Mouse (Mus musculus): ENCODE data around the gene Id1. TPM values are rescaled to one million over a fixed set of nuclear protein-coding genes. Genes with fewer than 3 reads are reported as not detected.
A peak's percentile ranks its signal among the peaks of the same experiment; 100 is the strongest.

Gene Id1
- total RNA-seq, 1 experiment from 2014 or later, result 19.4 TPM

DNA sequence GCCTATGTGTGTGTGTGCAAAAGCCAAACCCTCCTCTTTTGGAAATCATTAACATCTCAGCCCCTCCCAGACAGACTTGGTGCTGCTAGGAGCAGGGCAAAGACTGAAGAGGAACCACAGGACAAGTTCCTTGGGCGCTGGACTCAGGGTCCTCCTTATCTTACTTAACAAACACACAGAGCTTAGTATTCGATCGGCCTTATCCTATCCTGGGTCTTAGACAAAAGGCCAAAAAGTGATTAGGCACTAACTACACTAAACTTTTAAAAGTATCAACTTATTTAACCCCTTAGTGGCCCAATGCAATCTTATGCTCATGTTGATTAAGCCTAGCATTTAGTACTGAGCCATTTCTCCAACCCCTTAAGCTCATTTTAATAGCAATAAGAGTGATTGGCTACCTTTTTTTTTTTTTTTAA, 3.8 kb downstream of the Id1 start:
- ATAC-seq (ENCODE audit: extremely low read depth, insufficient number of reproducible peaks, low FRiP score, poor library complexity, severe bottlenecking), result no peak

GRCm38 (mm10) chr2:152740490-152740889, 4.4 kb downstream of the Id1 start:
- no peak for ATAC-seq (ENCODE audit: extremely low read depth, insufficient number of reproducible peaks, low FRiP score, poor library complexity, severe bottlenecking)

- ATAC-seq (ENCODE audit: extremely low read depth, insufficient number of reproducible peaks, low FRiP score, poor library complexity, severe bottlenecking), result peak; percentile 58
These were observed 5.3 kb downstream of the Id1 start for GRCm38 (mm10) chr2:152741153-152742041.

- peak; percentile 48 for ATAC-seq (ENCODE audit: extremely low read depth, insufficient number of reproducible peaks, low FRiP score, poor library complexity, severe bottlenecking)
These were observed 6.4 kb downstream of the Id1 start for GRCm38 (mm10) chr2:152742435-152742834.

DNA sequence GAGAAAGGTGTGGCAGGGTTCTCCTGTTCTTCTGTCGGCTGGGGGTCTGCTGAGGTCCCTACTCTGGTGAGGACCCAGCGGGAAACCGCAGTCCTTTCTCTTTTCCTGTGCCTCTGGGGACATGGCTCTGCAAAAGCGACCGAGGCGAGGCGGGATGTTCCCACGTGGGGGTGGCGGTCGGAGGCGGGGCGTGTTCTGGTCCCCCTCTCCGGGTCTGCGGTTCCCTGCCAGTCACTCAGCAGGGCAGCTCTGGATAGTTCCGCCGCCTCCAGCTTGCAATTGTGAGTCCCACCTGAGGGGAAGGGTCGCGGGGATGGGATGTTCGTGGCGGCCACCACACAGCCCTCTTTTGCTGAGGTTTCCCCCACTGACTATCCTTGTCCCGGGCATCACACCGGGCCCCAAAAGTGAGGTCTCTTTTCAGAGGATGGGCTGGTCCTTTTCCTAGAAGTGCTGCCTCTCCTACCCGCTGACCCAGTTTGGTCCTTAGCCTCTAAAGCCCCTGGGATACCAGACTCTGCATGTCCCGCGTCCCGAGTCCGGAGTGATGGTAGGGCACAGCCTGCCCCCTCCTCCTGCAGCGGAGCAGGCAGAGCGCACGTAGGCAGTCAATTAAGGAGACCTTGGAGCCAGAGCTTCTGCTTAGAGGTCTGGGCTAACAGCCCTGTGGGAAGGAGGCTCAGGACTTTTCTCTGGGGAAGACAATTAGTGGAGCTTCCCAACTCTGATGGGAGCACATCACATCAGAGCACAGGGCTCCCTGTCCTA, 18.1 kb downstream of the Id1 start, which contains the start of gene Cox4i2:
Gene Cox4i2, plus strand, starts transcription at position 230 of the 768 bp plus-strand sequence.
- no peak for ATAC-seq (ENCODE audit: extremely low read depth, insufficient number of reproducible peaks, low FRiP score, poor library complexity, severe bottlenecking)

DNA sequence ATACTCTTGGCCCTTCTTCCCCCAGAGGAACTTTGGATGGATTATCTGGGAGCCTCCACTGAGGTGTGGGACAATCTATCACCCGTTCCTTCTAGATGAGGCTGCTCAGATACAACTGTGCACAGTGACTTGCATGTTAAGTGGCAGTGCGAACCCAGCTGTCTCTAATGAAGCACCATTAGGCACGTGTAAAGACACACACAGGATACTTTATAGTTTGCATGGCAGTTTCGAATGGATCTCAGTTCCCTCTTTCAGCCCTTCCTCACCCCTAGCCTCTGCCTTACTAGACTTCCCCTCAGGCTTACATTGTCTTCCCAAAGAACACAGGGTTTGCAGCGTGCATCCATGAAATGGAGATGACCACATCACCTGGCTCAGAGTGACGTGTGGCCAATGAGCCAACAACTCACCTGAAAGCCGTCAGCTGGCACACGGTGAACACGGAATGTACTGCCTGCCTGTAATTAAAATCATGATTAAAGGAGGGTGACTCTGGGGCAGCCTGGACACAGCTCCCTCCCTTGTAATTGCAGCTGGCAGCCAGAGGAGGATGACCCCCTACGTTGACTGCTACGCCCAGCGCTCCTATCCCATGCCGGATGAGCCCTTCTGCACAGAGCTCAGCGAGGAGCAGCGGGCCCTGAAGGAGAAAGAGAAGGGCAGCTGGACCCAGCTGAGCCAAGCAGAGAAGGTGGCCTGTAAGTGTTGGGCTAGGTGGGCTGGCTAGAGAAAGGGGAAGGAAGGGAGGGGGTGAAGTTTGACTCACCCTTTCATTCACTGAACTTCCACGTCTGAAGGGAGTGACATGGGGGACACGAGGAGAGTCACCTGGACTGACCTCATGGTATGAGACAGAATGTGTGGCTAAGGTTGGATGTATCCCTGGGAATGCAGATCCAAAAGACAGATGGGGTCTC, 20.7 kb downstream of the Id1 start:
- ATAC-seq (ENCODE audit: extremely low read depth, insufficient number of reproducible peaks, low FRiP score, poor library complexity, severe bottlenecking), result no peak

GRCm38 (mm10) chr2:152757478-152757877, 21.4 kb downstream of the Id1 start:
- ATAC-seq (ENCODE audit: extremely low read depth, insufficient number of reproducible peaks, low FRiP score, poor library complexity, severe bottlenecking), result no peak

GRCm38 (mm10) chr2:152758351-152758750, 22.3 kb downstream of the Id1 start:
- ATAC-seq (ENCODE audit: extremely low read depth, insufficient number of reproducible peaks, low FRiP score, poor library complexity, severe bottlenecking), result no peak

DNA sequence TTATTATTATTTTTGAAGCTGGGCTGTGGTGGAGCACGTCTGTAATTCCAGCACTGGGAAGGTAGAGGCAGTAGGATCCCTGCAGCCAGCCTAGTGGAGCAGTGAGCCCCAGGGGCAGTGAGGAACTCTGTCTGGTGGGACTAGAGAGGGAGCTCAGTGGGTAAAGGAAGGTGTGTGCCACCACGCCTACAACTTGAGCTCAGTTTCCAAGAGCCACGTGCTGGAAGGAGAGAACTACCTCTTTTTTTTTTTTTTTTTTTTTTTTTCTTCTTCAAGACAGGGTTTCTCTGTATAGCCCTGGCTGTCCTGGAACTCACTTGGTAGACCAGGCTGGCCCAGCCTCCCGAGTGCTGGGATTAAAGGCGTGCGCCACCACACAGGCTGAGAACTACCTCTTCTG, 27.3 kb downstream of the Id1 start:
- no peak for ATAC-seq (ENCODE audit: extremely low read depth, insufficient number of reproducible peaks, low FRiP score, poor library complexity, severe bottlenecking)

DNA sequence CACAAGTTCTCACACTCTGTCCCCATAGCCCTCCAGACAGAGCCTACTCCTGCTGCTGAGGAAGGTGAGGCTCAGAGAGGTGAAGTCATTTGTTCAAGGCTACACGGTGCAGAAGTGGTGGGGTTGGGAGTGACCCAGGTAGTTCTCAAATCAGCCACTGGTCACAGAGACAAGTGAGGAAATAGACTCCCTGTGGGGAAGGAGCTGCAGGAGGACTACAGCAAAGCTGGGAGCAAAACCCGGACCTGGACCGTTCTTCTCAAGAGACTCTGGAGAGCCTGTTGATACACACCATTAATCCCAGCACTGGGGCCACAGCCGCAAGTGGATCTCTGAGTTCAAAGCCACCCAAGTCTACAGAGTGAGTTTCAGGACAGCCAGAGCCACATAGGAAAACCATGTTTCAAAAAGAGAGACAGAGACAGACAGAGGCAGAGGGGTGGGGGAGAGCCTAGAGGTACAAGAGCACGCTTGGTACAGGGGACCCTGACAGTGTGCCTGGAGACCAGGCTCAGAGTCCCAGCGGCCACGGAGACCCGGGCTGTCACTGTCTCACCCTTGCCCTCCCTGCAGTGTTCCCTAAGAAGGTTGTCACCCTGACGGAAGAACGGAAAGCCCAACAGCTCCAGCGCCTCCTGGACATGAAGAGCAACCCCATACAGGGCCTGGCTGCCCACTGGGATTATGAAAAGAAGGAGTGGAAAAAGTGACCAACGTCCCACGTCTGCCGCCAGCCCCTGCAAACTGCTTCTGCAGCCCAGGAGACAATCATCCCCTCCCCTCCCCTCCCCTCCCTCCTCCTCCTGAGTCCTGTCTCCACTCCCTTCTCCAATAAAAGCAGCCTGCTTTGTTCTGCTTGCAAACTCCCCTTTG, 28.4 kb downstream of the Id1 start:
- no peak for ATAC-seq (ENCODE audit: extremely low read depth, insufficient number of reproducible peaks, low FRiP score, poor library complexity, severe bottlenecking)

DNA sequence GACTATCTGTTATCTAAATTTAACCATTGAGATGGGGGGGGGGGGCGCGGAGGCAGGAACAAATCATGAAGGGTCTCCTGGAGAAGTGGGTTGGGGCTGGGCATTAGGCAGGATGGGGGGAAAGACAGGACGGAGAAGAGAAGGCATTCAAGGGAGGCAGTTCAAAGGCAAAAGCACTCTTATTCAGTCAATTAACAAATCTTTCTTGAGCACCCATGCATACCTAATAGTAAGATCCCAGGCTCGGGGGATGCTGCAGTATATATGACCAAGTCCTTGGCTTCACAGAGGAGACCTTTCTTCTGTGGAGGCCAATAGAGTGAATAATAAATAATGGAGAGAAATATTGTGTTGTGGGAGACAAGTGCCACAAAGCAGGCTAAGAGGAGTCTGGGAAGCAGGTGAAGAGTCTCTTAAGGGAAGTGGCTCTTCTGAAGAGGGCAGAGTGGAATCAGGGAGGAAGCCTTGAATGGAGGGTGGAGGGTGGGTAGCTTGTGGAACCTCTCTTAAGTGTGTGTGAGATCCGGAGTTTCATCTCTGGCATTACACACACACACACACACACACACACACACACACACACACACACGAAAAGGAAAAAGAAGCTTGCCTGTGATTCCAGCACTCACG, 29.1 kb downstream of the Id1 start:
- ATAC-seq (ENCODE audit: extremely low read depth, insufficient number of reproducible peaks, low FRiP score, poor library complexity, severe bottlenecking), result no peak

DNA sequence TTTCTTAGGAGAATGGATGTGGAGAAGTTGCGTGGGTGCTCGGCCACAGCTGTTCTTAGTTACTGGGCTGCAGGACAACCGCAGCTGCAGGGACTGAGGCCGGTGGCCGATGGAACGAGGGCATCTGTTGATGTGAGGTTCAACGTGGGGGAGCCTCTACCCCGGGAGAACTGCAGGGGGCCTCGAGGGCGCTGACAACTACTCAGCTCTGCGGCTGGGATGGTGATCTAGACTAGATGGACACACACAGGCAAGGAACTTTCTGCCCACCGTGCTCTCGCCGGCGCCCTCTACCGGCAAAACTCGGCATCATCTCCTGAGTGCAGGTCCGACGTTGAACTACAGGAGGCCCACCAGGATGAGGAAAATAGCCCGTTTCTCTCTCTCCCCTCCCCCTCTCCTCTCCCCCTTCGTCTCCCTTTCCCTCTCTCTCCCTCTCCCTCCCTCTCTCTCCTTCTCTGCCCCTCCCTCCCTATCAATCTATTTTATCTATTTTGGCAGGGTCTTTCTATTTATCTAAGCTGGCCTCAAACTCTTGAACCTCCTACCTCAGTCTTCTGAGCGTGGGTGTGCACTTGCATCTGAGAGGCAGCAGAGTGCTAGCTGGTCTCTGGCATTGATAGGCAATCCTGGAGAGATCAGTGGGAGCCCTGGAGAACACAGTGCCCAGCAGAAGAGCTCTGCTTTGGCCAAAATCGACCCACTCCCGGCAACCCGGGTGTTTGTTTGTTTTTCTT, 30.5 kb downstream of the Id1 start:
- ATAC-seq (ENCODE audit: extremely low read depth, insufficient number of reproducible peaks, low FRiP score, poor library complexity, severe bottlenecking), result peak; percentile 89

DNA sequence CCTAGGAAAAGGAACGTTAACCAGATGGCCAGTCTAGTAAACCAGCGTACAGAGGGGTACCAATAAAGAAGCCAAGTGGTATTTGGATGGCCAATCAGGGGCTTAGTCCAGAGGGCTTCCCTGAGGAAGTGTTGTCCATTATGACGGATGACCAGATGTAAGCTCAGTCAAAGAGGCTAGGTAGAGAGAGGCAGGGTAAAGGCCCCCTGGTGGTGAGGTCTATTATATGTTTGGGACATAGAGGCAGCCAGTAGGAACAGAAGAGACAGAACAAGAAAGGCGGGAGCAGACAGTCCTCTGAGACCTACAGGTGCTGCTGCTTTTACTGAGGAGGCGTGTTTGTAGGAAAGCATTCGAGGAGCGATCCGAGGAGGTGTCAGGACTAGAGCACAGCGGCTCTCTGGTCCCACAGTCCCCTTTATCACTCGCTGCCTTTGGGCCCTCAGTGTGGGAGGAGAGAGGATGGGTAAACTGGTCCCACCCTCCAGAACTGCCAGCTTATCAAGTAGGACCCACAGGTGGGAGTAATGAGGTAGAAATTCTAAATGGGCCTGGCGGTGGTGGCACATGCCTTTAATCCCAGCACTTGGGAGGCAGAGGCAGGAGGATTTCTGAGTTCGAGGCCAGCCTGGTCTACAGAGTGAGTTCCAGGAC, 31.7 kb downstream of the Id1 start:
- ATAC-seq (ENCODE audit: extremely low read depth, insufficient number of reproducible peaks, low FRiP score, poor library complexity, severe bottlenecking), result peak; percentile 28; the same call in 1 of the 2 replicates

DNA sequence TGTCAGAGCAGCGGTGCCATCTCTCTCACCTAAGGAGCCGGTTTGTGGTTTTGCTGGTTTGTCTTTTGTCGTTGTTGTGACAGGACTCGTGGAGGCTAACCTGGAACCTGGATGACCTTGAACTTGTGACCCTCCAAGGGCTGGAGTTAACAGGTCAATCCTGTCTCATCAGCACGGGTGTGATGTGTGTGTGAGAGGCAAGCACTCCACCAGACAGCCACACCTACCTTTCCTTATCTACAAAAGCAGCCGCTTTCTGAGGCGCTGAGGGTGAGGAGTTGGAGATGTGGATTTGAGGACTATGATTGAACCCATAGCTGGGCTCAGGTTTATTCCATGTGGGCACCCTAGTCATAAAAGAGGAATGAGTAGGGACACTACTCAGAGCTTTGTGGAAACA, 33.6 kb downstream of the Id1 start:
- no peak for ATAC-seq (ENCODE audit: extremely low read depth, insufficient number of reproducible peaks, low FRiP score, poor library complexity, severe bottlenecking)

DNA sequence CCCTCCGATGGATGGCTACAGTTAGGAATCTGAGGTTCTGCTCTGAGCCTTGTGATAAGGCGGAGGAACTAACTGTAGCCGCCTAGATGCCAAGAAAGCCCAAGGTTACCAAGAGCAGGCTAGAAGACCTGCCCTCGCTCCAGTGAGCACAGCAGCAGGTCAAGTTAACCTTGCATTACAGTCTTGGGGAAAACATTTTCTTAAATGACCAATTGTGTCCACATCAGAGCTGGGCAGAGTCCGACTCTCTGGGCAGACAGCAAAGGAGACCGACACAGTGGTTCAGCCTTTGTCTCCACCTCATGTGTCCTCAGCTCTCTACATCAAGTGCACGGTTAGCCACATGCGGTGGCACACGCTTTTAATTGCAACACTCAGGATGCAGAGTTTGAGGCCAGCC, 35.5 kb downstream of the Id1 start:
- no peak for ATAC-seq (ENCODE audit: extremely low read depth, insufficient number of reproducible peaks, low FRiP score, poor library complexity, severe bottlenecking)

GRCm38 (mm10) chr2:152772231-152772630, 36.2 kb downstream of the Id1 start:
- no peak for ATAC-seq (ENCODE audit: extremely low read depth, insufficient number of reproducible peaks, low FRiP score, poor library complexity, severe bottlenecking)

DNA sequence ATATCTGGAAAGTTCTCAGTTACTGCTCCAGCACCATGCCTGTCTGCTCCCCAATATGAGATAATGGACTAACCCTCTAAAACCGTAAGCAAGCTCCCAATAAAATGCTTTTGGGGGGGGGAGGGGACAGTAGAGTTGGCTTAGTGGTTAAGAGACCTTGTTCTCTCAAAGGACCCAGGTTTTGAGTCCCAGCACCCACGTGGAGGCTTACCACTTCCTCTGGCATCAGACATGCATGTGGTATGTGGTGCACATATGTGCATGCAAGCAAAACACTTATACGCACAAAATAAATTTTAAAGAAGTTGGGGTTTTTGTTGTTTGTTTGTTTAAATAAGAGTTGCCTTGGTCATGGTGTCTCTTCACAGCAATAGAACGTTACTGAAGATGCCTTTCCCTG, 39.3 kb downstream of the Id1 start:
- peak; percentile 51; the same call in 1 of the 2 replicates for ATAC-seq (ENCODE audit: extremely low read depth, insufficient number of reproducible peaks, low FRiP score, poor library complexity, severe bottlenecking)

Data from neutrophil, adult 5-6 weeks (primary cell).